Mouse (Mus musculus) lung, postnatal 4 days (tissue): Measurements from ENCODE around the gene Gapvd1.

Experiments
- DNase-seq, 2 experiments: peaks; one replicate each; pipeline ENCODE4 v3.0.0; 2021

The Gapvd1 gene

DNA sequence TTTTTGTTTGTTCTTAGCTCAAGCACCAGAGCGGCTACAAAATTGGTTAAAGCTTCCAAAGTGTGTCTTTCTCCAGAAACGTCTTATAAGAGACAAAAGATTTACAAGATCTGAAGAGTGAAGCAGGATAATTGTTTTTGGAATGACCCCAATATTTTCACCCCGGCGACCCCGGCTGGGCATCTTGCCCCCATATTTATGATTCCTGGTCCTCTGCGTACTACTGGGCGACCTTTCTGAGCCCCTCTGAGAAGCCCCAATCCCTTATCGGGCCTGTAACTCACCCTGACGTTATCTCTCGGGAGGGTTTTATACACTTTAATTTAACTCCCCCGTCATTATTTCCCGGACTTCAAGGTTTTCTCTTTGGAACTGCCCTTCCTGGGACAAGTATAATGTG, 123.0 kb downstream of the Gapvd1 start:
- peak in 1 of 2 experiments; percentile 15 for DNase-seq

DNA sequence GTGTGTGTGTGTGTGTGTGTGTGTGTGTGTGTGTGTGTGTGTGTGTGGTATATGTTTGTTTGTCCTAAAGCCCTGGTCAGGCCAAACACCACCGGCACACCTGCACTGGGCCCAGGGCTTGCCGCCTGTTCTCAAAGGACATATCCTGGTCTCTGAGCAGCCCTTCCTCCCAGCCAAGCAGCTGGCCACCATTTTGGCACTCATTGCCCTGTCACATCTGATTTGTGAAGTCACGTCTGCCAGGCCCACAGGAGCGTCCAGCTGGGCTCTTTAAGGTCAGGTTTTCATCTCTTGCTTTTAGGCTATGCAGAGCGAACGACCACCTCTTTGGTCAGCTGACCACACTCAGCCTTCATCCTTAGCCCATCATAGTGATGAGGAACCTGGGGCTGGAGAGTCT, 124.6 kb downstream of the Gapvd1 start:
- no peak for DNase-seq

DNA sequence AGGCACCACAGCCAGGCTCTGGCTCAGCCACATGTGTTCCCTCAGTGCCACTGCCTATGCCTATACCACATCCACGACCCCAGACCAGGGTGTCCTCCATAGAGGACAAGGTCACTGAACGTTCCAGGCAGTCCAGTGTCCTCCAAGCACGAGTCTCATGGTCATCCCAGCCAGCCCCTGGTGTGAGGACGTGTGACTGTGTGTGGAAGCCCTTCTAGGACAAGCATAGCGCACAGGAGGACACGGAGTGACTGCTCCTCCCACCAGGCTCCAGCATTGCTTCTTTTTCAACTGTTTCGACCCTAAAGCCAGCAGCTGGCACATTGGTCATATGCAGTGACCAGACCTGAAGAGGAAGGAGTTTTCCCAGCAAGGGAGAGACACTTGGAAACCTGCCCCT, 125.3 kb downstream of the Gapvd1 start:
- DNase-seq: no peak

DNA sequence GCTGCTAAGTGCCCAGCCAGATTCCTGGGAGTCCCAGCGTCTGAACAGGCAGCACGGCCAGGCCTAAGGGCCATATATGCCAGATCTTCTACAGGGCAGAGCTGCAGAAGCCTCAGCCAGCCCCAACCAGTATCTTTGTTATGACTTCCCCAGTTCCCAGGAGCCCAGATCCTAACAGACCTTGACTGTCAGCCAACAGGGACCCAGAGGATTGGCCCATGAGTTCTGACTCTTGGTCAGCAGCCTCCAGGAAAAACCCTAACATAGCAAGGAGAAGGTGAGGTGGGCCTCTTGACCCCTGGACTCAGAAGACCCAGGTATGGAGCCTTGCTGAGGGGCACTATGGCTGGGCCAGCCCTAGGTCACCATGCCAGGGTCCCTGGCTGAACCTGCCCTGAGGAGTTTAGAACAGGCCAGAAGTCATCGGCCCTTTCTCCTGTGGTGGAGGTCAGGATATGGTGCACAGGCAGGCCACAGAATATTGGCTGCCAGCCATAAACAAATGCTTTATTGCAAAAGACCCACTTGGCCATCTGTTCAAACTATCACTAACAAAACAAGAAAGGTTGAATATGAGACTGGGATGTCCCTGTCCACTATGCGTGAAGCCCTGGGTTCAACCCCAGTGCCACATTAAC, 126.0 kb downstream of the Gapvd1 start:
- peak in 1 of 2 experiments; percentile 31 for DNase-seq

DNA sequence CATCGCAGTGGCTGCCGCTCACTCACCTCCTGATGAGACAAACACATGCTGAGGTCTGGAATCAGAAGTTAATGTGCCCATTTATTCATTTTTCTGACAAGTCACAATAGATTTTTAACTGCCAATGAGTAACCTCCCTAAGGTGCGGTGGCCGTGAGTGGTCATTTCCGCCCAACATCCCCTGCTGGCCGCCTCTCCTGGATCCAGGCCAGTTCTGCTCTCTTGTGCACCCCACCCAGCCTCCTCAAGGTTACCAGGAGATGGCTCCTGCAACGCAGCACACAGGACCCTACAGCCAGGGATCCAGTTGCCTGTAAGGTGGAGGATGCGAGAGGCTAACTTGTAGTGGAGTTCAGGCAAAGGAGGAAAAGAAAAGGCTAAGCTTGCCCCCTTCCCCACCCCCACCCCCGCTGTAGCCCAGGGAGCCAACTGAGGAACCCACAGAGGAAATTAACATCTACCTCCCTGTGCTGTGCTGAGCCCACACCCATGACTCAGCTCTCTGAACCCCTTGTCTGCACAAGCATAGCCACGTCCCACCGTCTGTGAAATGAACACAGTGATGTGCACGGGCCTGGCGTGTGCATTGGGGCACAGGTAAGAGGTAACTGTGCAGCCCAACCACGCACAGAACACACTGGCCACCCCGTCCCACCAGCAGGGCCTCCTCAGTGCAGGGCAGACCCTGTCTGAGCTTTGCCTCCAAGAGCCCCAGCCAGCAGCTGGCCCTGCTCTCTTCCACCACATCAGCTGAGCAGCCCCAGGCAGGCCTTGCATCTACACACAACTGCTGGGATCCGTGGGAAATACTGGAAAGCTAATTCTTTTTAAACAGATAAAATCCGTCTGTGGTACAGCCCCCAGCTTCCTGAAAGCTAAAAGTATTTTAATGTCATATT, 127.5 kb downstream of the Gapvd1 start:
- DNase-seq: peak; percentile 44 to 89
